Mouse (Mus musculus) left cerebral cortex, postnatal 25 days (tissue): ENCODE measurements around the gene Arhgef3. TPM values are rescaled to one million over a fixed set of nuclear protein-coding genes. Genes with fewer than 3 reads are reported as not detected.

Experiments
- DNase-seq, 2 experiments: peaks; one replicate each; pipeline ENCODE4 v3.0.0; 2022; ENCODE audit warnings: low spot score in 2 of 2, mixed read lengths in 1 of 2
- intact Hi-C: fragments of 180-260 bp; cut with DNase I; formaldehyde crosslinking; loops from one replicate; pipeline ENCODE4 v1.15.1; 2025
- total RNA-seq, 2 experiments: library from RNA; stranded (reverse); gene quantifications; 2 replicates each; pipeline ENCODE4 v1.2.3; 2021

Arhgef3 gene
- 10 to 100 TPM; 61.9 to 62.2 TPM for total RNA-seq

DNA sequence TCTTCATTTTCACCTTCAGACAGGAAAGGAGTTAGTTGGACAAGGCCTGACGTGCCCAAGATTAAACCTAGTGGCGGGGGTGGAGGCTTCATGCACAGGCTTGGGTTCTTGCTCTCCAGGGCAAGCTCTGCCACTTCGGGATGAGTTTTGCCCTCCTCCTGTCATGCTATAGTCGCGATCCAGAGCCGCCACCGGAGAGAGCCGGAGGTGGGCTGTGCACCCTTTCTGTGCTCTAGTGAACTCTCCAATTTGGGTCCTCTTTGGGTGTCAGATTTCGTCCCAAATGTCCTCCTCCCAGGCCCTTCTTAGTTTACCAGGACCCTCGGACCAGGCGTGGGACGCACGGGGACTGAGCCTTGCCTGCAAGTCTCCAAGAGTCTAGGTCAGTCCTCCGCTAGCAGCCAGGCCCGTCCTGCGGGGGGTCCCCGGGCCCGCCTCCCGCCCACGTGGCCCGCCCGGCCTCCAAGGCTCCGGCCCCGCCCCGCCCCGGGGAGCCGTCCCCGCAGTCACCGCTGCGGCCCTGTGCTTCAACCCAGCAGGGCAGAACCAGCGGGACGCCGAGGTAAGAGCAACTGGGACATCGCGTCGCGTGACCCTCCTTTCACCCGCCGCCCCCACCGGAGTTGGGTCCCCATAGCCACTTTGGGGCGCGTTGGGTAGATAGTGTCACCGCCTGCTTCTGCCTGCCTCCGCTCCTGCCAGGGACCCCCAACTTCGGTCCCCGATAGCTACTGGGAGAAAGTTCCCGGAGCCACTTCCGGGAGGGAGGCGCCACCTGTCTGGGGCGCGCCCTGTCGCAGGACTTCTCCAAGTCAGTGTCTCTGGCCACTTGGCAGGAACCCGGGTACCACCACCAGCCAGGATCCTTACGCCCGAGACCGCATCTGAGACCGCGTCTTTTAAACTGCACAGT, at the start of gene Arhgef3:
Arhgef3 (plus strand) TSS at position 538 of the 913 bp plus-strand sequence.
- intact Hi-C loops, result no loop called here
- no peak for DNase-seq

GRCm38 (mm10) chr14:27066171-27066929, 48.3 kb upstream of the Arhgef3 start:
- no peak for DNase-seq

DNA sequence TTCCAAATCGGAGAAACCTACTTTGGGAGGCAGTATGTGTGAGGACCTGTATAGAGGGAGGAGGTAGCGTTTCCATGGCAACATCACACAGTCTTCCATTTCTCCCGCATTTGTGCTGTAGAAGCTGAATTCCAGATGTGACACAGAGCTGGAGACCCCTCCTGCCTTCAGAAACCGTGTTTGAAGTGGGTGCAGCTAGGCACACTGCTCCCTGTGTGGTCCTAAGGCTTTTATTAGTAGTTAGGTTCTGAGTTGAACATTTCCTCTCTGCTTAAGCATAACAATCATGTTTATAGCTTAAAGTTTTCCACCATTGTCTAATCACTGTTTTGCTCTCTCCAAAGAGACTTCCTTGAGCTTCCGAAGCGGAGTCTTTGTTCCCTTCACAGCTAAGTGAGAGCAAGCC, 46.8 kb upstream of the Arhgef3 start:
- intact Hi-C loops, result no loop called here
- no peak for DNase-seq

More at GRCm38 (mm10) chr14:27066171-27066929, 48.3 kb upstream of the Arhgef3 start:
- intact Hi-C loops, result no loop called here

DNA sequence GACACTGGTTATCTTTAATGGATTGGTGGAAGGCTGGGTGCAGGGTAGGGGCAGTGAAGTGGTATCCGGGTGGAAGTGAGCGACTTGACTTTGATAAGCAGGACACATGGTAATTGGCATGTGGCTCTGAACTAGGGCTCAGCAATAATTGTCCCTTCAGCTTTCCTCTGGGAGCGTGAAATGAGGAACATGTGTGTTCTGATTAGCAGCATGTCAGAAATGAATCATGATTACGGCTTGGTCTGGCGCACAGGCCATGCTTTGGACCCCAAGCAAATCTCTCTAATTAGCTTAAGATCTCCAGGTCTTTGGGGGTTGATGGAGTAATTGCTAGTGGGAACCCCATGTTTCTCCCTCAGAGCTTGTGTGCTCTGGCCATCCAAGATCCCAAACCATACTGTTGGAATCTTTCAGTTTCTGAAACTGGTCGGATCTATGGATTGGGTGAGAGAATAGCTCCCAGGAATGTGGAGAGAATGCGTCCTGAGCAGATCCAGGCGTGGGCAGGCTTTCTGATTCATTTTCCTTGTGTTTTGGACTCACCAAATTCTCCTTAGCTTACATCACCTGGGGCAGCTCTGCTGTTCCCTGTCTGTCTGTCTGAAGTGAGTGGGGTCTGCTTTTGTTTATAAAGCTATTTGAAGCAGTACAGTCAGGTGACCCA, 45.1 kb upstream of the Arhgef3 start:
- intact Hi-C loops, result no loop called here
- DNase-seq, result no peak

- intact Hi-C loops, result no loop called here
- no peak for DNase-seq
Measured at GRCm38 (mm10) chr14:27070128-27070527, 44.6 kb upstream of the Arhgef3 start.

GRCm38 (mm10) chr14:27070758-27071157, 43.9 kb upstream of the Arhgef3 start:
- no peak for DNase-seq
- intact Hi-C loops, result no loop called here

DNA sequence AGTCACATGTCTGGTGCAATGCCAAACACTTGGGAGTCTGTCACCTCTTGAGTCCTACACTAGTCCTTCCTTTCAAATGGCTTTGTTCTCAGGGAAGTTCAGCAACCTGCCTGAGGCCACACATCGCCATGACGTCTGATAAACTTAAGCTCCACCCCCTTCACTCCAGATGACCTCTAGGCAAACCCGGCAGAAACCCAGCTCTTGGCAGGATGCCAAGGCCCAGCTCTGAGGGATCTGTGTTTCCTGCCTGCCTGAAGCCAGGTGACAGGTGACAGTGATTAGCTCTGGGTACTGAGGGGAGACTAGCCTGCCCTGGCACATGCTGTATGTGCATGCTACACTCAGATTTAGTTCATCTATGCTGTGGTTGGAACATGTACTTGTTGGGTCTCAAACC, 42.7 kb upstream of the Arhgef3 start:
- no peak for DNase-seq
- intact Hi-C loops, result no loop called here

- DNase-seq, result no peak
- intact Hi-C loops, result no loop called here
Measured at GRCm38 (mm10) chr14:27075084-27075483, 39.6 kb upstream of the Arhgef3 start.

DNA sequence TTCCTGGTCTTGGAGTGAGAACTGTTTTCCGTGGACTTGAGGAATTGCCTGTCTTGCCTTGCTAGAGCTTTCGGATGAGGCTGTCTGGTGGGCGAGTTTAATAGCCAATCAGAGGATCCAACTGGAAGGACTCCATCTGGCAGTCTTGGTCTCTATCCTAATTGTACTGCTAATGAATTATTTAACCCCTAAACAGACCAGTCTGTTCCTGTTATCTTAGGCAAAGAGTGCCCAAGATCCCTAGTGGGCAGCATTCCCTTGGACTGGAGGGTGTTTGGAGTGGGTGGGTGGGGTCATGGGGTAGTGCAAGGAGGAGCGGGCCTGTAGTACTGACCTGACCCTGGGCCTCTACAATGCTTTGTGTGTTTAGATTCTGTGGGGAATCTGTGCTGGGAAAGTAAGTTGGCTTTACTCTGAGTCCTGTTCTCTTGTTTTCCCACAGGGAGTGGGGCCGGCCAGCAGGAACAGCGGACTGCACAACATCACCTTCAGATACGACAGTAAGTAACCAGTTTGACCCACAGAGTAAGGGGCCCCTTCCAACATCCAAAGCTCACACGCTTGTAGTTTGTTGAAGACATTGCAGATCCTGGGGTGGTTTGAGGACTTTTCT, 38.7 kb upstream of the Arhgef3 start:
- DNase-seq, result no peak
- intact Hi-C loops, result no loop called here

DNA sequence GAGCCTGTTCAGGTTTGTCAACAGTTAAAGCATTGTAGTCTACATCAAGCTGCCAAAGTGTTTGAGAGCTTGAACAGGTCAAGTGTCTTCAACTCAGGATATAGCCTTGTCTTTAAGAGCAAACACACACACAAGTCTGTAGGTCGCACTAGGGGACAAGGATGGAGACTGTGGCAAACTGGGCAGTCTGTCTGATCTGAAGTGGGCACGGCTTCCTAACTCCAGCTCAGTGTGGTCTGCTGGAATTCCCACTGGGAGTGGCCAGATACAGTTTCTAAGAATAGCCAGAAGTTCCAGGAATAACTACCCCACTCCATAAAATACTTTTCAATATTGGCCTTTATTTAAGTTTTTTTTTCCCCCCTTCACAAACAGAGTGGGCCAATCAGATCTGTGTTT, 38.2 kb upstream of the Arhgef3 start:
- intact Hi-C loops, result no loop called here
- no peak for DNase-seq

DNA sequence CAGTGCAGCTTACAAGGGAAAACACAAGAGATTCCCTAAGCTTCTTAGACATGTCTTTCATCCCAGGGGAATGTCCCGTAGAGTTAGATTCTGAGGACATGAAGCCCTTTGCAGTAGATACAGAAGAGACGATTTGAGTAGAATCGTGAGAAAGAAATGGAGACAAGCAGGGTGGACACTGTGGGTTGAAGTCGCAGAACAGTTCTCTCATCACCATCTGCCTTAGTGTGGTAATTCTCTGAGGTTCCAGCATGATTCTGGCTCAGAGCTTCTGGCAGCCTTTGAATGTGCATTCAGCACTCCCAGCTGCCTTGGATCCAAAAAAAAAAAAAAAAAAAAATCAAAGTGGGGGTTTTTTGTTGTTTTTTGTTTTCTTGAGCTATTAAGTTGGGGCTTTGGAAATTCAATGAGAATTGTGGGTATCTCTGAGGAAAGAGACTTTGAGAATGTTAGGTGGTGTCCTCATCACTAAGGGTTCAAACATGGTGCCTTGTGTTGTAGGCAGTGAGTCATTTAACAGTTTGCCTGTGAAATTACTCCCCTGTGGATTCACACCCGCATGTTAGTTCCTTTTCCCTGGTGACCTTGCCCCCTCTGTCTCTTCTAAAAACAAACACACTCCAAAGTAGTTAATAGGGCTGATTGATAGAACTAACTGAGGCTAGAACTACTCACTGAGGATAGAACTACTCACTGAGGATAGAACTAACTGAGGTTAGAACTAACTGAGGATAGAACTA, 33.0 kb upstream of the Arhgef3 start:
- DNase-seq, result peak; percentile 55 to 82
- intact Hi-C loops, result loop anchor here (1.0 kb wide), 1 partner anchor 21 kb away; no protein-coding TSS in a partner anchor

DNA sequence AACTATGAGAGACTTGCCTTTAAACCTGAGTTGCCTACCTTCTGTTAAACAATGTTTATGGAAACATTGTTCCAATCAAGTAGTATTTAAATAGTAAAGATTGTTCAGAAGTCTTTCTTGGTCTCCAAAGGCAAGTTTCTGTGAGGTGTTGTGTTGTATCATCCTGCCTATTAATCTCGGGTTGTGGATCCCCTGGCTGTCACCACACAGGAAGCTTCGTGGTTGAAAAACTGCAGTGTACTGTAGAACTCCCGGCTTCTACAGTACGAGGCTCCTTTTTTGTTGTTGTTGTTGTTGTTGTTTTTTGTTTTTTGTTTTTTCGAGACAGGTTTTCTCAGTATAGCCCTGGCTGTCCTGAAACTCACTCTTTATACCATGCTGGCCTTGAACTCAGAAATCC, 29.2 kb upstream of the Arhgef3 start:
- intact Hi-C loops, result no loop called here
- no peak for DNase-seq

GRCm38 (mm10) chr14:27085999-27086398, 28.7 kb upstream of the Arhgef3 start:
- no peak for DNase-seq
- intact Hi-C loops, result no loop called here

DNA sequence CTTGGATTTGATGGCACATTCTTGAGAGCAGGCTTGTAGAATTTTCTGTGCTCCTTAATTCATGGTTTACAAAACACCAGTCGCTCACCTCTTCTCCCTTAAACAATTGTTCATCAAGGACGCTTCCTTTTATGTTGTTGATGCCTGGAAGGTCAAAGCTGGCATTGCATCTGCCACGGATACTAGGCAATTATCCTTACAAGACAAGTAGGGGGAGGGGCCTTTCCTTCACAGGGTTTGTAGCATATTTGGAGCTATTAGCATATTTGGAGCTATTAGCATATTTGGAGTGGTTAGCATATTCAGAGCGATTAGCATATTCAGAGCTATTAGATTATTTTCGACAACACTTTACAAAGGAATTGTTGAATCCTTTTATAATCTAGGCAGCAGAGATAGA, 20.5 kb upstream of the Arhgef3 start:
- DNase-seq, result no peak

GRCm38 (mm10) chr14:27096133-27096532, 18.6 kb upstream of the Arhgef3 start:
- peak in 1 of 2 experiments; percentile 40 for DNase-seq
- intact Hi-C loops, result loop anchor here (2.0 kb wide), 1 partner anchor 65 kb away; no protein-coding TSS in a partner anchor

More for the DNA sequence above, 20.5 kb upstream of the Arhgef3 start:
- intact Hi-C loops, result no loop called here

DNA sequence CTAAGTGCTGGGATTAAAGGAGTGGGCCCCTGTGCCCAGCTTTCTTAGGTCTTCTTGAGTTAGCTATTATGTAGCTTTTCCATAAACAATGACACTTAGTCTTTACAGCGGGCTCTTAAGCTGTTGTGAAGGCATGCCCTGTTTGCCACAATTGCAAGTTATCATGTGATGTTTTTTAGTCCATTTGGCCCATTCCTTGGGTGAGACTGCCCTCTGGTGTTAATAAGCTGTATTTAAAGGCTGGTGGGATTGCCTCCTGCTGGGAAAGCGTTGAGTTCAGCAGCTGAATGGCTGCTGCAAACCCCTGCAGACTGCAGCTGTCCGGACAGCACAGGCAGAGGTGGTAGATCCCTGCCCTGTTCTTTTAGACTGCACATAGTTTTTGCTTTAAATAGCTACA, 17.9 kb upstream of the Arhgef3 start:
- intact Hi-C loops, result loop anchor here (2.0 kb wide), 1 partner anchor 66 kb away; no protein-coding TSS in a partner anchor
- peak; percentile 62 to 64 for DNase-seq

- intact Hi-C loops, result loop anchor here (1.0 to 10.0 kb wide), 2 partner anchors 20 to 313 kb away; no protein-coding TSS in a partner anchor
- DNase-seq, result no peak
Measured at GRCm38 (mm10) chr14:27101735-27102134, 13.0 kb upstream of the Arhgef3 start.

- intact Hi-C loops, result loop anchor here (1.0 to 10.0 kb wide), 2 partner anchors 21 to 312 kb away; no protein-coding TSS in a partner anchor
- DNase-seq, result peak in 1 of 2 experiments; percentile 69
Measured at GRCm38 (mm10) chr14:27102720-27103119, 12.0 kb upstream of the Arhgef3 start.
